In the genomic region with DNA sequence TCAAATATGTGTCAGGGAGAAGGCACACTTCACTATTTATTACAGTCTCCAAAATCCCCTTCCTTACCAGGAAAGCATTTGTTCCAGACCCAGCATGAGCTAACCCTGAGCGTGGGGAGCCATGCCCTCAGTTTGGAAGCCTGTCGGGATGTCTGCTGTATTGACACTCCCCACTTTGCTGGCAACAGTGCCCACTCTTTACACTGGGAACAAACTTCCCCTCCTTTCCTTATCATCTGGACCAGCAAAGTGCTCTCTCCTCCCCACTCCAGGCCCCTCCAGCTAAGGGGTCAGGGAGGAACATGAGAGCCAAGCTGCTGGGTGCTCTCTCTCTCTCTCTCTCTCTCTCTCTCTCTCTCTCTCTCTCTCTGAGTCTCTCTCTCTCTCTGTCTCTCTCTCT, we compare ENCODE assay signal across 22 mouse cellular contexts.
A peak's percentile ranks its signal among the peaks of the same experiment; 100 is the strongest.
DNase-seq lines count a peak whose midpoint lies in the region; ATAC-seq and TF ChIP-seq lines count a peak whose summit lies in the region.
"Had no signal": no experiment of that assay in that cellular context is flagged by ENCODE, and none has a peak within 500 bp of the region (broad histone marks: within the 10 kb centered on the region; RNA-seq: fewer than 3 reads in every experiment).

No protein-coding gene starts in this region.

- intact Hi-C loops in gastrocnemius, adult 2 months (cut with DNase I), result no loop called here

- DNase-seq in gastrocnemius, adult 2 months, result no peak
- no peak for DNase-seq in gastrocnemius, adult 18-20 months (ENCODE audit: low spot score)
- peak; percentile 30 for DNase-seq in lung, postnatal 0 days (ENCODE audit: low spot score)
- no peak for DNase-seq in lung, postnatal 14 days
- peak; percentile 51 for DNase-seq in NIH3T3 (ENCODE audit: low read depth)
- peak; percentile 10 to 51 for DNase-seq in lung, postnatal 4 days
- DNase-seq: adrenal gland, postnatal 10 days; B cell, adult 2 months; cerebellum, adult 11-12 months; cerebellum, adult 9-10 months; cerebellum, postnatal 25 days; forebrain, postnatal 0 days; gastrocnemius, postnatal 36 days; heart, adult 11 months had no signal

- no peaks in the 10 kb centered on the region for H3K4me1 ChIP-seq in lung, postnatal 0 days (ENCODE audit: insufficient read depth, low read depth, low read length)
- 0 out of 2 replicates have a peak, but pooled peaks cover 4% of the 10 kb centered on the region for H3K4me1 ChIP-seq in liver, embryonic 12.5 days
- H3K4me1 ChIP-seq: embryonic facial prominence, embryonic 12.5 days; forebrain, embryonic 13.5 days; heart, embryonic 15.5 days; hindbrain, embryonic 15.5 days had no signal

- H3K27ac ChIP-seq in gastrocnemius, adult 2 months, result peak overlapping the region; percentile 20; the same call in 1 of the 2 replicates
- H3K27ac ChIP-seq in lung, postnatal 0 days (ENCODE audit: low read length), result no peak overlapping the region
- no peak overlapping the region for H3K27ac ChIP-seq in liver, embryonic 12.5 days
- H3K27ac ChIP-seq: embryonic facial prominence, embryonic 12.5 days; forebrain, embryonic 13.5 days; heart, embryonic 15.5 days; hindbrain, embryonic 15.5 days had no signal

- H3K4me2 ChIP-seq in lung, postnatal 0 days (replicated peaks; ENCODE audit: low read depth, low read length), result no peak overlapping the region
- H3K4me2 ChIP-seq in liver, embryonic 12.5 days, result no peak overlapping the region
- H3K4me2 ChIP-seq: embryonic facial prominence, embryonic 12.5 days; forebrain, embryonic 13.5 days; heart, embryonic 11.5 days; heart, embryonic 15.5 days; hindbrain, embryonic 15.5 days had no signal

- H3K36me3 ChIP-seq in lung, postnatal 0 days (ENCODE audit: insufficient read depth, low read length), result no peaks in the 10 kb centered on the region
- no peaks in the 10 kb centered on the region for H3K36me3 ChIP-seq in liver, embryonic 12.5 days
- H3K36me3 ChIP-seq: embryonic facial prominence, embryonic 12.5 days; G1E; heart, embryonic 15.5 days; hindbrain, embryonic 15.5 days had no signal

- no peak overlapping the region for H3K9ac ChIP-seq in lung, postnatal 0 days (replicated peaks; ENCODE audit: low read depth)
- H3K9ac ChIP-seq in liver, embryonic 12.5 days, result no peak overlapping the region
- H3K9ac ChIP-seq: embryonic facial prominence, embryonic 12.5 days; forebrain, embryonic 13.5 days; forebrain, postnatal 0 days; heart, embryonic 15.5 days; hindbrain, embryonic 15.5 days had no signal

- TF ChIP-seq EP300 in lung, postnatal 0 days (IDR thresholded peaks at IDR 0.05), result no peak

- no peak overlapping the region for H3K4me3 ChIP-seq in gastrocnemius, adult 2 months
- H3K4me3 ChIP-seq in lung, postnatal 0 days (ENCODE audit: low read depth, low read length), result no peak overlapping the region
- no peak overlapping the region for H3K4me3 ChIP-seq in liver, embryonic 12.5 days
- H3K4me3 ChIP-seq: embryonic facial prominence, embryonic 12.5 days; forebrain, embryonic 13.5 days; heart, embryonic 15.5 days; hindbrain, embryonic 15.5 days had no signal

- no peaks in the 10 kb centered on the region for H3K9me3 ChIP-seq in lung, postnatal 0 days (ENCODE audit: low read length)
- H3K9me3 ChIP-seq in liver, embryonic 12.5 days (replicated peaks), result no peaks in the 10 kb centered on the region
- H3K9me3 ChIP-seq: embryonic facial prominence, embryonic 12.5 days; forebrain, embryonic 13.5 days; heart, embryonic 15.5 days; hindbrain, embryonic 15.5 days had no signal

- H3K27me3 ChIP-seq in lung, postnatal 0 days (replicated peaks; ENCODE audit: insufficient read depth, low read length), result no peaks in the 10 kb centered on the region
- H3K27me3 ChIP-seq in liver, embryonic 12.5 days (replicated peaks), result no peaks in the 10 kb centered on the region
- H3K27me3 ChIP-seq: embryonic facial prominence, embryonic 12.5 days; forebrain, embryonic 13.5 days; heart, embryonic 15.5 days; hindbrain, embryonic 15.5 days had no signal

- no peak for TF ChIP-seq CTCF in gastrocnemius, adult 2 months (IDR thresholded peaks at IDR 0.05)
- TF ChIP-seq CTCF in lung, postnatal 0 days (IDR thresholded peaks at IDR 0.05), result no peak

- WGBS in lung, postnatal 0 days, result 35% methylated on average over 2 of the region's 2 CpGs
- 43% methylated on average over 2 of the region's 2 CpGs for WGBS in liver, embryonic 12.5 days (ENCODE audit: insufficient replicate concordance)

- peak; percentile 64; the same call in 1 of the 2 replicates for ATAC-seq in lung, postnatal 0 days
- ATAC-seq in liver, embryonic 12.5 days, result no peak
- ATAC-seq: CD4-positive, CD25-positive, alpha-beta regulatory T cell, adult 4 months; forebrain, embryonic 13.5 days; forebrain, postnatal 0 days had no signal

Comparison
In these comparisons a context has a peak if more than half of its experiments do, and no peak if none do; other contexts are left out.
1. DNase-seq: peak in lung, postnatal 0 days (single experiment), NIH3T3 (single experiment) and lung, postnatal 4 days (2 of 2); none in gastrocnemius, adult 2 months (single experiment), gastrocnemius, adult 18-20 months (single experiment) and lung, postnatal 14 days (single experiment).